Mouse (Mus musculus): ENCODE results near the gene Nbeal2.

- TF ChIP-seq POLR2A (IDR thresholded peaks at IDR 0.05; ENCODE audit: low read depth, low read length) (no peak), NELFE (IDR thresholded peaks at IDR 0.05; ENCODE audit: low read depth, low read length) (no peak), MAX (IDR thresholded peaks at IDR 0.05; ENCODE audit: low read length) (no peak)
Observed at GRCm38 (mm10) chr9:110654726-110655650, 1.0 kb upstream of the Nbeal2 start.
